Mouse (Mus musculus) forebrain, embryonic 10.5 days (tissue): ENCODE data around the gene Cox4i2. TPM values are rescaled to one million over a fixed set of nuclear protein-coding genes. Genes with fewer than 3 reads are reported as not detected.

ENCODE experiments used
- DNase-seq: peaks from one replicate; pipeline ENCODE4 v3.0.0-alpha.2; 2017; ENCODE audit warnings: low spot score; ENCODE audit errors: extremely low spot score
- H3K27ac ChIP-seq: fragments of 300-500 bp; sonication (generic); 2 replicates; pipeline ENCODE4 v1.5.1; 2016; ENCODE audit warnings: mild to moderate bottlenecking
- H3K27me3 ChIP-seq: fragments of 300-500 bp; sonication (generic); 2 replicates; pipeline ENCODE4 v1.6.1; 2016; ENCODE audit warnings: mild to moderate bottlenecking; ENCODE audit not compliant: poor library complexity, severe bottlenecking
- H3K36me3 ChIP-seq: fragments of 300-500 bp; sonication (generic); replicated peaks from 2 replicates; pipeline ENCODE4 v1.6.1; 2016; ENCODE audit warnings: mild to moderate bottlenecking, moderate library complexity
- H3K4me1 ChIP-seq: fragments of 300-500 bp; sonication (generic); 2 replicates; pipeline ENCODE4 v1.6.1; 2016
- H3K4me3 ChIP-seq: fragments of 300-500 bp; sonication (generic); 2 replicates; pipeline ENCODE4 v1.5.1; 2016; ENCODE audit warnings: mild to moderate bottlenecking, moderate library complexity
- H3K9me3 ChIP-seq: fragments of 300-500 bp; sonication (generic); 2 replicates; pipeline ENCODE4 v1.6.1; 2016; ENCODE audit warnings: mild to moderate bottlenecking, moderate library complexity
- WGBS: fragments of 180-500 bp; shearing (Covaris S2); methylation state at CpG from one replicate; pipeline ENCODE4 v1.1.7; 2016; 5-methylcytosine and 5-hydroxymethylcytosine counted together
- polyA plus RNA-seq: library from polyadenylated mRNA; unstranded; fragments of >200 nt; fragmentation: Nextera tagmentation; extraction: Ambion mirVana; gene quantifications from 2 replicates; pipeline ENCODE4 v1.2.1, GENCODE M21; 2016

Gene Cox4i2
- polyA plus RNA-seq, 1 experiment from 2014 or later = 3.0 TPM

DNA sequence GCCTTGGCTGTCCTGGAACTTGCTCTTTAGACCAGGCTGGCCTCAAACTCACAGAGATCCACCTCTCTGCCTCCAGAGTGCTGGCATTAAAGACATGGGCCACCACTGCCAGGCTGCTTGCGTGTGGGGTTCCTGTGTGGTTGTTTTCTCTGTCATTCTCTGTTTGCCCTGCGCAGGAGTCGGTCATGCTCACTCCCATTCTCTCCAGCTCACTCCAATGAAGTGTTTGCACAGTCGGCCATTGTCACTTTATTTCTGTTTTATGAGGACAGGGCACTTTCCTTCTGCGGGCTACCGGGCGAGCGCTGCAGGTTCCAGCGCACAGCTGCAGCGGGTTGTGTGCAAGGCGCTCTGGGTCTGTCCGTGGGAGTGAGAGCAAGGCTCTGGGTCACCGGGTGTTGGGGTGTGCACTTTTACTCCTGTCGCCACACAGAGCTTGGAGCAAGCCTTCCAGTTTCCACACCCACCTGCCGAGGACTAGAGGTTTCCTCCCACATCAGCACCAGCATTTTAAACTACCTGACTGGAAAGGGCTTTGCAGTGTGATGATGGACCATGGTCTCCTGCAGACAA is 28.7 kb upstream of the Cox4i2 start:
- no peaks in the 10 kb centered on the region for H3K9me3 ChIP-seq
- peaks cover 40% of the 10 kb centered on the region for H3K27me3 ChIP-seq
- peak overlapping the region; percentile 17 for H3K27ac ChIP-seq
- WGBS = 76% methylated on average over 15 of the region's 15 CpGs
- peaks cover 59% of the 10 kb centered on the region for H3K4me1 ChIP-seq
- H3K4me3 ChIP-seq = no peak overlapping the region
- H3K36me3 ChIP-seq = no peaks in the 10 kb centered on the region
- no peak for DNase-seq

- no peaks in the 10 kb centered on the region for H3K9me3 ChIP-seq
- peak overlapping the region; percentile 46; the same call in 1 of the 2 replicates for H3K27ac ChIP-seq
- H3K4me1 ChIP-seq = peaks cover 61% of the 10 kb centered on the region
- peaks cover 40% of the 10 kb centered on the region for H3K27me3 ChIP-seq
- H3K4me3 ChIP-seq = no peak overlapping the region
- no peaks in the 10 kb centered on the region for H3K36me3 ChIP-seq
- DNase-seq = no peak
- 88% methylated on average over 6 of the region's 6 CpGs for WGBS
Observed at GRCm38 (mm10) chr2:152726213-152726612, 27.8 kb upstream of the Cox4i2 start.

DNA sequence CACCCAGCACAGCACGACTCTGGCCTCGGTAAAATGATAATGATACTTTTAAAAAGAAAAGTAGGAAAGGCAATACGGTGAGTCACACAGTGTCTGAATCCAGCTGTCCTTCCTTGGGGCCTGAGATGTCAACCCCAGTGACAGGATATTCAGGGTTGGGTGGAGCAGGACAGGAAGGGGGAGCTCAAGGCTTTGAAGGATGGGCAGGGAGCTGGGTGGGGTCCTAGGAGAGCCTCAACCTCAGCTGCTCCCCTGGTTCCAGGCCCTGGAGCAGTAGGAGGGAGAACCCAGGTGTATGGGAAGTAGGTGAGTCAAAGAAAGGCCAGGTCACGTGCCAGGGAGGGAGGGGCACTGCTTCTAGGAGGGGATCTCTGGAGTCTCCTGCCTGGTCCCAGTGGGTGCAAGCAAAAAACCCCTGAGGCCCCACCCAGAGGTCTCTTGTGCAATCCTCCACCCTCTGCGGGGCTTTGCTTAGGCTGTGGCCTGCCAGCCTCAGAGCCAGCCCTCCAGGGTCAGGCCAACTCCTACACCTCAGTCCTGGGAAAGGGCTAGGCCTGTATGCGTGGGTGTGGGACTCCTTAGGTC is 27.1 kb upstream of the Cox4i2 start:
- Histone ChIP-seq H3K27ac (peak overlapping the region; percentile 68), H3K36me3 (no peaks in the 10 kb centered on the region), H3K4me3 (no peak overlapping the region), H3K9me3 (no peaks in the 10 kb centered on the region), H3K27me3 (peaks cover 40% of the 10 kb centered on the region), H3K4me1 (peaks cover 61% of the 10 kb centered on the region)
- 74% methylated on average over 6 of the region's 6 CpGs for WGBS
- DNase-seq = no peak

- peaks cover 32% of the 10 kb centered on the region for H3K27me3 ChIP-seq
- peaks cover 61% of the 10 kb centered on the region for H3K4me1 ChIP-seq
- WGBS = 87% methylated on average over 14 of the region's 14 CpGs
- H3K9me3 ChIP-seq = no peaks in the 10 kb centered on the region
- no peak for DNase-seq
- no peak overlapping the region for H3K4me3 ChIP-seq
- peak overlapping the region; percentile 79 for H3K27ac ChIP-seq
- no peaks in the 10 kb centered on the region for H3K36me3 ChIP-seq
Observed at GRCm38 (mm10) chr2:152727795-152728510, 26.0 kb upstream of the Cox4i2 start.

DNA sequence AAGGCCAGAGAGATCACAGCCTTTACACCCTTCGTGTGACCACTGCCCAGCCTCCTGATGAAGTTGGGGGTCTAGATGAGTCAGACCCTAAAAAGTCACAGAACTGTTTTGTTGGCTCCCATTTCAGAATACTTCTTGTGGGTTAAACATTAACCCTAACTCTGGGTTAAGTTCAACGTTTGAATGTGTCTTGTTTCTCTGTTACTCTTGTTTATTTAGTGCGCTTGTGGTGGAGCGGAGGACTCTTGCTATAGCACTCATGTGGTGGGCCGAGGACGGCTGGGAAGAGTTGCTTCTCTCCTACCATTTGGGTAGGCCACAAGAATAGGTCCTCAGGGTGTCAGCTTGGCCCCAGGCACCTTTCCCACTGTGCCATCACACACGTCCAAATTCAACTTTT is 25.4 kb upstream of the Cox4i2 start:
- Histone ChIP-seq H3K4me1 (peaks cover 59% of the 10 kb centered on the region), H3K4me3 (no peak overlapping the region), H3K27me3 (peaks cover 26% of the 10 kb centered on the region), H3K36me3 (no peaks in the 10 kb centered on the region), H3K9me3 (no peaks in the 10 kb centered on the region), H3K27ac (peak overlapping the region; percentile 79)
- WGBS = 84% methylated on average over 7 of the region's 7 CpGs
- DNase-seq = no peak

DNA sequence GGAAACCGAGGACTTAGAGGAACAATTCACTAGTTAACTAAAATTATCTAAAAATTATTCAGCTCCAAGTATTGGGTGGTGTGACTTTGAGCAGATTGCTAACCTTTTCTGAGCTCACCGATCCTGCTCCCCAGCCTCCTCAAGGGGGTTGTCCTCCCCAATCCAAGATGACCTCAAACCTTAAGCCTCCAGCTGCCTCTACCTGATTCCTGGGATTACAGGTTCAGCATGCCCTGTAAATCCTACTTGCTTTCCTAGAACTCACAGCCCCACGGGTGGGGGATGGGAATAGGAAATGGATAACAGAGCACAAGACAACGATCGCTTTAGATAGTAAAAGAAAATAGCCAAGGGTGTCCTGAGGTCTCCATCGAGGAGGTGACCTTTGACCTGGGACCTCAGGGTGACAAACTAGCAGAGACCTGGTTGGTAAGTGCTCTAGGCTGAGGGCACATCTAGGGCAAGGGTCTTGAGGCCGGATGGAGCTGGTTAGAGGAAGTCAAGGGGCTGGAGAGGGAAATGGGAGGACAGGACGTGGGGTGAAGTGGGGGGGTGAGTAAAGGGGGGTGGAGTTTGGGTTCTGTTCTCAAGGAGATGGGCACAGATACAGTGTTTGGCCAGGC is 24.8 kb upstream of the Cox4i2 start:
- H3K9me3 ChIP-seq = no peaks in the 10 kb centered on the region
- H3K27ac ChIP-seq = peak overlapping the region; percentile 79
- peaks cover 56% of the 10 kb centered on the region for H3K4me1 ChIP-seq
- DNase-seq = no peak
- H3K4me3 ChIP-seq = no peak overlapping the region
- H3K27me3 ChIP-seq = peaks cover 24% of the 10 kb centered on the region
- WGBS = 55% methylated on average over 8 of the region's 8 CpGs
- no peaks in the 10 kb centered on the region for H3K36me3 ChIP-seq

- no peak for DNase-seq
- H3K36me3 ChIP-seq = no peaks in the 10 kb centered on the region
- 45% methylated on average over 7 of the region's 7 CpGs for WGBS
- H3K4me3 ChIP-seq = no peak overlapping the region
- H3K27me3 ChIP-seq = peaks cover 20% of the 10 kb centered on the region
- H3K9me3 ChIP-seq = no peaks in the 10 kb centered on the region
- peak overlapping the region; percentile 79 for H3K27ac ChIP-seq
- peaks cover 56% of the 10 kb centered on the region for H3K4me1 ChIP-seq
Observed at GRCm38 (mm10) chr2:152729636-152730020, 24.3 kb upstream of the Cox4i2 start.

- Histone ChIP-seq H3K27ac (no peak overlapping the region), H3K27me3 (peaks cover 18% of the 10 kb centered on the region), H3K36me3 (no peaks in the 10 kb centered on the region), H3K9me3 (no peaks in the 10 kb centered on the region), H3K4me1 (peaks cover 66% of the 10 kb centered on the region), H3K4me3 (no peak overlapping the region)
- 89% methylated on average over 2 of the region's 2 CpGs for WGBS
- no peak for DNase-seq
Observed at GRCm38 (mm10) chr2:152733201-152733600, 20.8 kb upstream of the Cox4i2 start.

GRCm38 (mm10) chr2:152734501-152734900 is 19.5 kb upstream of the Cox4i2 start:
- Histone ChIP-seq H3K4me1 (peaks cover 66% of the 10 kb centered on the region), H3K4me3 (peak overlapping the region; percentile 75), H3K9me3 (no peaks in the 10 kb centered on the region), H3K27me3 (peaks cover 31% of the 10 kb centered on the region), H3K36me3 (no peaks in the 10 kb centered on the region), H3K27ac (peak overlapping the region; percentile 92)
- DNase-seq = no peak
- 13% methylated on average over 10 of the region's 10 CpGs for WGBS

GRCm38 (mm10) chr2:152734984-152735383 is 19.0 kb upstream of the Cox4i2 start:
- H3K36me3 ChIP-seq = no peaks in the 10 kb centered on the region
- peak overlapping the region; percentile 75 for H3K4me3 ChIP-seq
- H3K27me3 ChIP-seq = peaks cover 35% of the 10 kb centered on the region
- H3K4me1 ChIP-seq = peaks cover 66% of the 10 kb centered on the region
- H3K9me3 ChIP-seq = no peaks in the 10 kb centered on the region
- H3K27ac ChIP-seq = peak overlapping the region; percentile 92
- WGBS = 0% methylated on average over 28 of the region's 28 CpGs
- peak; percentile 97 for DNase-seq

GRCm38 (mm10) chr2:152736090-152736601 is 17.8 kb upstream of the Cox4i2 start, which contains the start of gene Id1:
Gene Id1 (plus strand): TSS chr2:152736251.
- Histone ChIP-seq H3K27me3 (peaks cover 45% of the 10 kb centered on the region), H3K4me1 (peaks cover 69% of the 10 kb centered on the region), H3K4me3 (peak within 1 kb of the TSS; percentile 75)

DNA sequence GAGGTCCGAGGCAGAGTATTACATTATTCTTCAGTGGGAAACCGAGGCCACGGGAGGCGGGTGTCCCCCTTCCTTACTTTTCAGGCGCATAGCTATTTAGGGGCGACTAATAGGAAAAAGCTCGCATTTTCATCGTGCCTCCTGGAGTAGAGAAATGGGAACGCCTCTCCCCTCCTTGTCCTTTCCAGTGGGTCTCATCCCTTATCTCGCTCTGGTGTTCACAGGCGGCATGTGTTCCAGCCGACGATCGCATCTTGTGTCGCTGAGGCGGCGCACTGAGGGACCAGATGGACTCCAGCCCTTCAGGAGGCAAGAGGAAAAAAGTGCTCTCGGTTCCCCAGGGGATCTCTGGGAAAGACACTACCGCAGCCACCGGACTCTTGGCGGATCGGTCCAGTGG is 17.2 kb upstream of the Cox4i2 start:
- Histone ChIP-seq H3K9me3 (no peaks in the 10 kb centered on the region), H3K27ac (peak overlapping the region; percentile 92), H3K4me1 (peaks cover 75% of the 10 kb centered on the region), H3K36me3 (no peaks in the 10 kb centered on the region), H3K4me3 (peak overlapping the region; percentile 75), H3K27me3 (peaks cover 50% of the 10 kb centered on the region)
- DNase-seq = peak; percentile 49
- WGBS = under 1% methylated on average over 22 of the region's 22 CpGs

More at GRCm38 (mm10) chr2:152736090-152736601, 17.8 kb upstream of the Cox4i2 start, which contains the start of gene Id1:
- Histone ChIP-seq H3K27ac (peak within 1 kb of the TSS; percentile 92), H3K36me3 (no peaks in the 10 kb centered on the region), H3K9me3 (no peaks in the 10 kb centered on the region)
- DNase-seq = peak; percentile 88
- under 1% methylated on average over 28 of the region's 28 CpGs for WGBS
